In the genomic region with DNA sequence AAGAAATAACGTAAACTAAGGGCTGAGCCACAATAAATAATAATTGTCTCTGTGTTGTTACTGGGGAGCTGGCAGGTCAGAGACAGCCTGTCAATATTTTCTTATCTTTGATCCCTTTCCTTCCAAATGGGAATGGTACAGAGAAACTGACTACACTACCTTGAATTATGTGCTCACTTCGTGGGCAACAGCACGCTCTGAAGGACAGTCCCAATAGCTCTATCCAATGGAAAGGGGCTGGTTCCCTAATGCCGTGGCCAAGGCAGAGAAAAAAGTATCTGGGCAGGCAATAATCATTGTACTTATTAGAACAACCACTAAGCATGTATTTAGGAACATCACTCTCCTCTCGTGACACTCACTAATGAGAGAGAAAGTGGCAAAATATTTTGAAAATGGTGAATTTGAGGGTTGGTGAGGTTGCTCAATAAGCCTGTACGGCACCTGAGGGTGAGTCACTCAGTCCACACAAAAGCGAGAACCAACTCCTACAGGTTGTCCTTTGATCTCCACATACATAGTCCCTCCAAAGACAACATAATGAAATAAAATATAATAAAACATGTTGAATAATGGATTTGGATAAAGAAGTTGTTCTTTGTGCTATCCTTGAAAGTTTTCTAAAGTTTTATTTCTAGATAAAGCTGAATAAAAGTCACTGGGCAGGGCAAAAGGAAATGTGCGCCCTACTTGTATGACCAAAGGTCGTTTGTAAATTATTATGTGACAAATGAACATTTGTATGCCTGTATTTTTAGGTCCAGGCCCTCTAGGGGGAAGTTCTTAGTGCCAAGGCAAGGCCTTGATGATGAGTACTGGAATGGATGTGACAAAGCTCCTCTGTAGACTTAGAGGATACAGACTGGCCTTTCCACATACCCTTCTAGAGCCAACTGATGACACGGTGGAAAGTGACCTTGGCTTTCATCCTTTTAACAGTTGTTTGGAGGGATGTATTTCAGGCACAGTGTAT, we compare ENCODE assay signal across 15 mouse cellular contexts.
"Had no signal": no experiment of that assay in that cellular context is flagged by ENCODE, and none has a peak within 500 bp of the region (broad histone marks: within the 10 kb centered on the region; RNA-seq: fewer than 3 reads in every experiment).

No protein-coding gene starts in this region.

- H3K4me1 ChIP-seq: limb, embryonic 13.5 days; liver, embryonic 15.5 days; midbrain, embryonic 10.5 days; neural tube, embryonic 12.5 days had no signal

- DNase-seq: kidney, postnatal 10 days; kidney, postnatal 4 days; left cerebral cortex, postnatal 4 days; lung, embryonic 14.5 days; lung, postnatal 10 days; lung, postnatal 4 days; midbrain, embryonic 14.5 days; right cerebral cortex, postnatal 4 days; thymus, adult 18-20 months; thymus, postnatal 14 days had no signal

- H3K36me3 ChIP-seq: limb, embryonic 13.5 days; liver, embryonic 15.5 days; midbrain, embryonic 10.5 days; neural tube, embryonic 12.5 days had no signal

- H3K9ac ChIP-seq: limb, embryonic 13.5 days; liver, embryonic 15.5 days; lung, embryonic 14.5 days; neural tube, embryonic 12.5 days had no signal

- H3K9me3 ChIP-seq: limb, embryonic 13.5 days; liver, embryonic 15.5 days; midbrain, embryonic 10.5 days; neural tube, embryonic 12.5 days had no signal

- H3K27ac ChIP-seq: layer of hippocampus, adult 2 months; limb, embryonic 13.5 days; liver, embryonic 15.5 days; midbrain, embryonic 10.5 days; neural tube, embryonic 12.5 days had no signal

- H3K27me3 ChIP-seq: limb, embryonic 13.5 days; neural tube, embryonic 12.5 days had no signal

- H3K4me3 ChIP-seq: layer of hippocampus, adult 2 months; limb, embryonic 13.5 days; liver, embryonic 15.5 days; midbrain, embryonic 10.5 days; neural tube, embryonic 12.5 days had no signal

- H3K4me2 ChIP-seq: limb, embryonic 13.5 days; liver, embryonic 15.5 days; lung, embryonic 14.5 days; neural tube, embryonic 12.5 days had no signal
